ENCODE assay signal across 8 mouse cellular contexts in genomic region chr8:94098081-94098974, GRCm38 (mm10). TPM values are rescaled to one million over a fixed set of nuclear protein-coding genes. Genes with fewer than 3 reads are reported as not detected.
DNase-seq lines count a peak whose midpoint lies in the region; ATAC-seq lines count a peak whose summit lies in the region.

Gene Bbs2, minus strand, starts transcription at chr8:94098928.

- H3K27me3 ChIP-seq in hindbrain, embryonic 12.5 days = no peaks in the 10 kb centered on the region

- 2% methylated on average over 61 of the region's 61 CpGs for WGBS in hindbrain, embryonic 12.5 days

- no peaks in the 10 kb centered on the region for H3K9me3 ChIP-seq in hindbrain, embryonic 12.5 days (replicated peaks)

- no peaks in the 10 kb centered on the region for H3K36me3 ChIP-seq in hindbrain, embryonic 12.5 days

- peak; percentile 100 for DNase-seq in NIH3T3 (ENCODE audit: low read depth)
- DNase-seq in cerebellum, postnatal 10 days = peak; percentile 99 to 100
- peak; percentile 99 for DNase-seq in frontal cortex, postnatal 10 days (ENCODE audit: low spot score in 2 of 2)
- DNase-seq in layer of hippocampus, postnatal 14 days (ENCODE audit: low spot score in 2 of 2) = peak; percentile 99
- peak; percentile 99 for DNase-seq in lung, postnatal 14 days
- peak; percentile 98 for DNase-seq in retina, adult 2 months (ENCODE audit: low read depth, low spot score)
- DNase-seq in thymus, postnatal 36 days = peak; percentile 97 to 99

- peak within 1 kb of the TSS; percentile 78 for H3K9ac ChIP-seq in hindbrain, embryonic 12.5 days

- peaks cover 14% of the 10 kb centered on the region for H3K4me1 ChIP-seq in hindbrain, embryonic 12.5 days

- peak within 1 kb of the TSS; percentile 66 for H3K4me2 ChIP-seq in hindbrain, embryonic 12.5 days (replicated peaks)

- ATAC-seq in hindbrain, embryonic 12.5 days (ENCODE audit: low FRiP score) = peak; percentile 99

- peak within 1 kb of the TSS; percentile 64 for H3K4me3 ChIP-seq in hindbrain, embryonic 12.5 days

- peak within 1 kb of the TSS; percentile 98 for H3K27ac ChIP-seq in hindbrain, embryonic 12.5 days

RNA-seq across cellular contexts. Expression of gene Bbs2, which starts in this region (rescaled TPM):
- polyA plus RNA-seq in hindbrain, embryonic 12.5 days (2016; fragmentation: Nextera tagmentation; extraction: Ambion mirVana) = 22.9 and 23.4 TPM in 2 replicates
- total RNA-seq in layer of hippocampus, postnatal 14 days (2021) = 10 to 100 TPM; 17.7 to 19.6 TPM

Comparison
In these comparisons a context has a peak if more than half of its experiments do, and no peak if none do; other contexts are left out.
1. Peak in every context shown above with its lines: DNase-seq, ATAC-seq, H3K4me3 ChIP-seq and H3K27ac ChIP-seq.